Mouse (Mus musculus) limb, embryonic 15.5 days (tissue): ENCODE results near the gene Gm8206. TPM values are rescaled to one million over a fixed set of nuclear protein-coding genes. Genes with fewer than 3 reads are reported as not detected.
"Not testable (repeated sequence)": the region's sequence is repeated elsewhere in the genome, so short reads cannot be mapped to it uniquely, and the experiment has no call there.

Experiments
- ATAC-seq: fragments of 200-750 bp; cut with Nextera tagmentation; 2 replicates; pipeline ENCODE4 v1.8.0; 2017; ENCODE audit warnings: low read depth, moderate TSS enrichment; ENCODE audit not compliant: insufficient number of reproducible peaks, low FRiP score, low TSS enrichment
- H3K27ac ChIP-seq: fragments of 300-500 bp; sonication (generic); 2 replicates; pipeline ENCODE4 v1.5.1; 2015; ENCODE audit warnings: moderate library complexity, mild to moderate bottlenecking, inconsistent platforms
- H3K27me3 ChIP-seq: fragments of 300-500 bp; sonication (generic); 2 replicates; pipeline ENCODE4 v1.6.1; 2015; ENCODE audit warnings: inconsistent platforms
- H3K36me3 ChIP-seq: fragments of 300-500 bp; sonication (generic); 2 replicates; pipeline ENCODE4 v1.6.1; 2015; ENCODE audit warnings: inconsistent platforms
- H3K4me1 ChIP-seq: fragments of 300-500 bp; sonication (generic); 2 replicates; pipeline ENCODE4 v1.6.1; 2015; ENCODE audit warnings: inconsistent platforms
- H3K4me2 ChIP-seq: fragments of 300-500 bp; sonication (generic); 2 replicates; pipeline ENCODE4 v1.6.1; 2015; ENCODE audit warnings: mild to moderate bottlenecking, inconsistent platforms
- H3K4me3 ChIP-seq: fragments of 300-500 bp; sonication (generic); 2 replicates; pipeline ENCODE4 v1.5.1; 2015; ENCODE audit warnings: mild to moderate bottlenecking, inconsistent platforms
- H3K9ac ChIP-seq: fragments of 300-500 bp; sonication (generic); 2 replicates; pipeline ENCODE4 v1.6.1; 2015; ENCODE audit warnings: inconsistent platforms
- H3K9me3 ChIP-seq: fragments of 300-500 bp; sonication (generic); 2 replicates; pipeline ENCODE4 v1.6.1; 2016; ENCODE audit warnings: inconsistent platforms
- WGBS: fragments of 180-500 bp; shearing (Covaris S2); methylation state at CpG from one replicate; pipeline ENCODE4 v1.1.7; 2015; 5-methylcytosine and 5-hydroxymethylcytosine counted together
- polyA plus RNA-seq: library from polyadenylated mRNA; unstranded; fragments of >200 nt; fragmentation: Nextera tagmentation; extraction: Ambion mirVana; gene quantifications from 2 replicates; pipeline ENCODE4 v1.2.1, GENCODE M21; 2015

The Gm8206 gene
- 1.7 and 1.9 TPM in 2 replicates for polyA plus RNA-seq

GRCm38 (mm10) chr14:6093842-6094241 is at the start of gene Gm8206:
Gene Gm8206 (minus strand): TSS chr14:6093942.
- not testable (repeated sequence) for H3K4me1 ChIP-seq, H3K4me2 ChIP-seq, ATAC-seq, H3K9me3 ChIP-seq, H3K36me3 ChIP-seq, H3K27ac ChIP-seq, H3K4me3 ChIP-seq, H3K9ac ChIP-seq, H3K27me3 ChIP-seq
- 94% methylated on average over 2 of the region's 3 CpGs for WGBS

GRCm38 (mm10) chr14:6125707-6126106 is 32.0 kb upstream of the Gm8206 start, which contains the start of gene Gm3476:
Gene Gm3476 (minus strand): TSS chr14:6125807.
- H3K4me1 ChIP-seq, ATAC-seq, H3K9ac ChIP-seq, H3K27ac ChIP-seq, H3K27me3 ChIP-seq, H3K4me3 ChIP-seq, H3K4me2 ChIP-seq, H3K9me3 ChIP-seq, H3K36me3 ChIP-seq: not testable (repeated sequence)
- WGBS, result no CpG with 5 or more reads among the region's 1 CpGs

GRCm38 (mm10) chr14:6108272-6108925 is 14.7 kb upstream of the Gm8206 start, which contains the start of gene Gm3468:
Gene Gm3468 (minus strand): TSS chr14:6108665.
- H3K4me2 ChIP-seq, result peak within 1 kb of the TSS; percentile 47
- H3K4me3 ChIP-seq, result peak within 1 kb of the TSS; percentile 39
- ATAC-seq, H3K27ac ChIP-seq, H3K9me3 ChIP-seq, H3K27me3 ChIP-seq, H3K9ac ChIP-seq, H3K4me1 ChIP-seq, H3K36me3 ChIP-seq: not testable (repeated sequence)
- under 1% methylated on average over 44 of the region's 51 CpGs for WGBS

GRCm38 (mm10) chr14:6107500-6107899 is 13.8 kb upstream of the Gm8206 start:
- not testable (repeated sequence) for H3K27ac ChIP-seq, H3K27me3 ChIP-seq, H3K36me3 ChIP-seq, H3K9me3 ChIP-seq, ATAC-seq, H3K9ac ChIP-seq, H3K4me1 ChIP-seq
- peak overlapping the region; percentile 39 for H3K4me3 ChIP-seq
- WGBS, result 3% methylated on average over 9 of the region's 9 CpGs
- H3K4me2 ChIP-seq, result peak overlapping the region; percentile 47

GRCm38 (mm10) chr14:6058167-6058566 is 35.6 kb downstream of the Gm8206 start, which contains the start of gene Gm6337:
Gene Gm6337 (minus strand): TSS chr14:6058267.
- whole genome bisulfite sequencing, result 72% methylated on average over 4 of the region's 4 CpGs
- not testable (repeated sequence) for H3K36me3 ChIP-seq, H3K9ac ChIP-seq, H3K27ac ChIP-seq, ATAC-seq, H3K4me2 ChIP-seq, H3K4me1 ChIP-seq, H3K9me3 ChIP-seq, H3K4me3 ChIP-seq, H3K27me3 ChIP-seq

GRCm38 (mm10) chr14:5987136-5987535 is 106.6 kb downstream of the Gm8206 start:
- H3K27me3 ChIP-seq, H3K4me2 ChIP-seq, H3K27ac ChIP-seq, H3K36me3 ChIP-seq, H3K4me1 ChIP-seq, ATAC-seq, H3K4me3 ChIP-seq, H3K9me3 ChIP-seq, H3K9ac ChIP-seq: not testable (repeated sequence)
- WGBS, result 79% methylated on average over 7 of the region's 7 CpGs

GRCm38 (mm10) chr14:5979037-5979436 is 114.7 kb downstream of the Gm8206 start, which contains the start of gene Gm3453:
Gene Gm3453 (minus strand): TSS chr14:5979137.
- ATAC-seq, H3K4me3 ChIP-seq, H3K27ac ChIP-seq, H3K9ac ChIP-seq, H3K9me3 ChIP-seq, H3K4me2 ChIP-seq, H3K36me3 ChIP-seq, H3K4me1 ChIP-seq, H3K27me3 ChIP-seq: not testable (repeated sequence)
- WGBS, result 74% methylated on average over 2 of the region's 2 CpGs

Other genes with a start within 250 kb of the Gm8206 start
- gene Gm8237, start 213.6 kb downstream of the Gm8206 start, polyA plus RNA-seq, result 0.29 and 0.37 TPM in 2 replicates
- 0.29 and 0.35 TPM in 2 replicates for gene Gm3248, start 132.2 kb downstream of the Gm8206 start, polyA plus RNA-seq
- gene Gm3453, start 114.8 kb downstream of the Gm8206 start, polyA plus RNA-seq, result not detected in 2 replicates
- gene Gm6337, start 35.7 kb downstream of the Gm8206 start, polyA plus RNA-seq, result not detected in 2 replicates
- 1.3 and 1.4 TPM in 2 replicates for gene Gm3468, start 14.7 kb upstream of the Gm8206 start, polyA plus RNA-seq
- not detected in 2 replicates for gene Gm3476, start 31.9 kb upstream of the Gm8206 start, polyA plus RNA-seq
- gene Gm21560, start 125.3 kb upstream of the Gm8206 start, polyA plus RNA-seq, result not detected in 2 replicates
- gene Gm3411, start 193.3 kb upstream of the Gm8206 start, polyA plus RNA-seq, result 0.62 and 0.78 TPM in 2 replicates
- not detected in 2 replicates for gene Gm21103, start 210.9 kb upstream of the Gm8206 start, polyA plus RNA-seq
- gene Gm3618, start 249.7 kb upstream of the Gm8206 start, polyA plus RNA-seq, result not detected in 2 replicates